Mouse (Mus musculus): Measurements from ENCODE around the gene Ptpn1.
A peak's percentile ranks its signal among the peaks of the same experiment; 100 is the strongest.

The Ptpn1 gene

GRCm38 (mm10) chr2:167931985-167932726, at the start of gene Ptpn1:
TSS of gene Ptpn1 (plus strand) at chr2:167932057.
- DNase-seq: peak; percentile 98 to 100

- DNase-seq: no peak
Measured at GRCm38 (mm10) chr2:167886485-167886884, 45.4 kb upstream of the Ptpn1 start.

- peak; percentile 73 to 82 for DNase-seq
Measured at GRCm38 (mm10) chr2:167887516-167888347, 44.1 kb upstream of the Ptpn1 start.

- DNase-seq: peak; percentile 33 to 44
Measured at GRCm38 (mm10) chr2:167888834-167889233, 43.0 kb upstream of the Ptpn1 start.

- no peak for DNase-seq
Measured at GRCm38 (mm10) chr2:167889886-167890285, 42.0 kb upstream of the Ptpn1 start.

GRCm38 (mm10) chr2:167891908-167892307, 39.9 kb upstream of the Ptpn1 start:
- DNase-seq: peak; percentile 80 to 84

GRCm38 (mm10) chr2:167893680-167894079, 38.2 kb upstream of the Ptpn1 start:
- no peak for DNase-seq

GRCm38 (mm10) chr2:167894948-167895372, 36.9 kb upstream of the Ptpn1 start:
- DNase-seq: peak; percentile 93

GRCm38 (mm10) chr2:167897896-167898295, 34.0 kb upstream of the Ptpn1 start:
- DNase-seq: no peak

GRCm38 (mm10) chr2:167899989-167900421, 31.9 kb upstream of the Ptpn1 start:
- peak; percentile 48 to 65 for DNase-seq

GRCm38 (mm10) chr2:167902116-167902703, 29.6 kb upstream of the Ptpn1 start:
- DNase-seq: no peak

- no peak for DNase-seq
Measured at GRCm38 (mm10) chr2:167903242-167903952, 28.5 kb upstream of the Ptpn1 start.

- DNase-seq: no peak
Measured at GRCm38 (mm10) chr2:167904621-167905367, 27.1 kb upstream of the Ptpn1 start.

- no peak for DNase-seq
Measured at GRCm38 (mm10) chr2:167905561-167905960, 26.3 kb upstream of the Ptpn1 start.

GRCm38 (mm10) chr2:167906729-167907128, 25.1 kb upstream of the Ptpn1 start:
- DNase-seq: no peak

GRCm38 (mm10) chr2:167909531-167910177, 22.2 kb upstream of the Ptpn1 start:
- no peak for DNase-seq

GRCm38 (mm10) chr2:167910178-167910540, 21.7 kb upstream of the Ptpn1 start:
- DNase-seq: no peak

- no peak for DNase-seq
Measured at GRCm38 (mm10) chr2:167911511-167911910, 20.3 kb upstream of the Ptpn1 start.

GRCm38 (mm10) chr2:167919081-167919480, 12.8 kb upstream of the Ptpn1 start:
- no peak for DNase-seq

- peak; percentile 43 to 68 for DNase-seq
Measured at GRCm38 (mm10) chr2:167920041-167920440, 11.8 kb upstream of the Ptpn1 start.

GRCm38 (mm10) chr2:167920960-167921495, 10.8 kb upstream of the Ptpn1 start:
- DNase-seq: no peak
